Mouse (Mus musculus): Measurements from ENCODE around the gene Mtg2. TPM values are rescaled to one million over a fixed set of nuclear protein-coding genes. Genes with fewer than 3 reads are reported as not detected.

Mtg2 gene
- polyA plus RNA-seq, 1 experiment from 2014 or later: 37.3 TPM

GRCm38 (mm10) chr2:180127675-180128074 is 57.3 kb downstream of the Mtg2 start:
- H3K4me1 ChIP-seq (replicated peaks): peaks cover 29% of the 10 kb centered on the region
- H3K27ac ChIP-seq: no peak overlapping the region
- peaks cover 7% of the 10 kb centered on the region; the same call in 1 of the 2 replicates for H3K36me3 ChIP-seq
- 80% methylated on average over 1 of the region's 1 CpGs for WGBS
- no peak overlapping the region for H3K9ac ChIP-seq (replicated peaks)
- H3K4me3 ChIP-seq (replicated peaks): no peak overlapping the region
- H3K9me3 ChIP-seq: no peaks in the 10 kb centered on the region
- no peak for ATAC-seq
- no peaks in the 10 kb centered on the region for H3K27me3 ChIP-seq
- no peak overlapping the region for H3K4me2 ChIP-seq (replicated peaks)

- Histone ChIP-seq H3K27ac (no peak overlapping the region), H3K36me3 (peaks cover 6% of the 10 kb centered on the region), H3K27me3 (no peaks in the 10 kb centered on the region), H3K4me1 (replicated peaks) (no peaks in the 10 kb centered on the region), H3K9ac (replicated peaks) (no peak overlapping the region), H3K4me2 (replicated peaks) (no peak overlapping the region), H3K4me3 (replicated peaks) (no peak overlapping the region), H3K9me3 (no peaks in the 10 kb centered on the region)
- ATAC-seq: no peak
- 98% methylated on average over 4 of the region's 4 CpGs for WGBS
These were observed 62.8 kb downstream of the Mtg2 start for GRCm38 (mm10) chr2:180133231-180133630.

- no peaks in the 10 kb centered on the region for H3K4me1 ChIP-seq (replicated peaks)
- WGBS: 91% methylated on average over 3 of the region's 3 CpGs
These were observed 63.5 kb downstream of the Mtg2 start for GRCm38 (mm10) chr2:180133911-180134310.

GRCm38 (mm10) chr2:180135414-180135813 is 65.0 kb downstream of the Mtg2 start:
- H3K27me3 ChIP-seq: no peaks in the 10 kb centered on the region
- H3K36me3 ChIP-seq: peaks cover 27% of the 10 kb centered on the region
- H3K4me2 ChIP-seq (replicated peaks): no peak overlapping the region
- no peak overlapping the region for H3K9ac ChIP-seq (replicated peaks)
- H3K4me3 ChIP-seq (replicated peaks): no peak overlapping the region
- H3K27ac ChIP-seq: no peak overlapping the region
- no peaks in the 10 kb centered on the region for H3K9me3 ChIP-seq
- no peak for ATAC-seq
- 91% methylated on average over 5 of the region's 5 CpGs for WGBS
- H3K4me1 ChIP-seq (replicated peaks): no peaks in the 10 kb centered on the region

More at GRCm38 (mm10) chr2:180133911-180134310, 63.5 kb downstream of the Mtg2 start:
- Histone ChIP-seq H3K27me3 (no peaks in the 10 kb centered on the region), H3K9me3 (no peaks in the 10 kb centered on the region), H3K4me2 (replicated peaks) (no peak overlapping the region), H3K9ac (replicated peaks) (no peak overlapping the region), H3K27ac (no peak overlapping the region), H3K4me3 (replicated peaks) (no peak overlapping the region), H3K36me3 (peaks cover 13% of the 10 kb centered on the region)
- ATAC-seq: no peak

Other genes starting within 250 kb of the Mtg2 start
- gene Taf4, start 93.9 kb upstream of the Mtg2 start, polyA plus RNA-seq (2015; fragmentation: Nextera tagmentation; extraction: Ambion mirVana): 4.1 and 4.5 TPM in 2 replicates
- gene Lsm14b, start 45.6 kb upstream of the Mtg2 start, polyA plus RNA-seq (2015; fragmentation: Nextera tagmentation; extraction: Ambion mirVana): 20.9 and 24.8 TPM in 2 replicates
- 676 and 705 TPM in 2 replicates for gene Psma7, start 28.2 kb upstream of the Mtg2 start, polyA plus RNA-seq (2015; fragmentation: Nextera tagmentation; extraction: Ambion mirVana)
- 51.2 and 54.8 TPM in 2 replicates for gene Ss18l1, start 28.1 kb upstream of the Mtg2 start, polyA plus RNA-seq (2015; fragmentation: Nextera tagmentation; extraction: Ambion mirVana)
- 4.4 and 5.1 TPM in 2 replicates for gene Hrh3, start 33.9 kb downstream of the Mtg2 start, polyA plus RNA-seq (2015; fragmentation: Nextera tagmentation; extraction: Ambion mirVana)
- 60.6 and 66.1 TPM in 2 replicates for gene Osbpl2, start 48.7 kb downstream of the Mtg2 start, polyA plus RNA-seq (2015; fragmentation: Nextera tagmentation; extraction: Ambion mirVana)
- gene Adrm1, start 100.9 kb downstream of the Mtg2 start, polyA plus RNA-seq (2015; fragmentation: Nextera tagmentation; extraction: Ambion mirVana): 213 TPM in 2 replicates
- gene Lama5, start 155.3 kb downstream of the Mtg2 start, polyA plus RNA-seq (2015; fragmentation: Nextera tagmentation; extraction: Ambion mirVana): 1.4 and 1.7 TPM in 2 replicates
- gene Rps21, start 186.8 kb downstream of the Mtg2 start, polyA plus RNA-seq (2015; fragmentation: Nextera tagmentation; extraction: Ambion mirVana): 418 and 448 TPM in 2 replicates
- 18.2 and 21.6 TPM in 2 replicates for gene Cables2, start 202.9 kb downstream of the Mtg2 start, polyA plus RNA-seq (2015; fragmentation: Nextera tagmentation; extraction: Ambion mirVana)
- gene Rbbp8nl, start 219.3 kb downstream of the Mtg2 start, polyA plus RNA-seq (2015; fragmentation: Nextera tagmentation; extraction: Ambion mirVana): not detected in 2 replicates